Mouse (Mus musculus) neutrophil, adult 5-6 weeks (primary cell): ENCODE data around the gene Slc43a2. TPM values are rescaled to one million over a fixed set of nuclear protein-coding genes. Genes with fewer than 3 reads are reported as not detected.
A peak's percentile ranks its signal among the peaks of the same experiment; 100 is the strongest.
"Not testable (repeated sequence)": the region's sequence is repeated elsewhere in the genome, so short reads cannot be mapped to it uniquely, and the experiment has no call there.

Source experiments
- ATAC-seq: fragments of 151-379, 151-347 bp; 2 replicates; pipeline ENCODE4 v1.8.0; 2017; ENCODE audit warnings: mild to moderate bottlenecking, moderate TSS enrichment; ENCODE audit not compliant: insufficient number of reproducible peaks, poor library complexity, low FRiP score, severe bottlenecking; ENCODE audit errors: extremely low read depth
- total RNA-seq: library from RNA; stranded (forward); fragments of 200-1000 nt; gene quantifications from 2 replicates; pipeline ENCODE4 v1.2.3, GENCODE M21; 2017

Gene Slc43a2
- total RNA-seq, 1 experiment from 2014 or later = 48.4 TPM

DNA sequence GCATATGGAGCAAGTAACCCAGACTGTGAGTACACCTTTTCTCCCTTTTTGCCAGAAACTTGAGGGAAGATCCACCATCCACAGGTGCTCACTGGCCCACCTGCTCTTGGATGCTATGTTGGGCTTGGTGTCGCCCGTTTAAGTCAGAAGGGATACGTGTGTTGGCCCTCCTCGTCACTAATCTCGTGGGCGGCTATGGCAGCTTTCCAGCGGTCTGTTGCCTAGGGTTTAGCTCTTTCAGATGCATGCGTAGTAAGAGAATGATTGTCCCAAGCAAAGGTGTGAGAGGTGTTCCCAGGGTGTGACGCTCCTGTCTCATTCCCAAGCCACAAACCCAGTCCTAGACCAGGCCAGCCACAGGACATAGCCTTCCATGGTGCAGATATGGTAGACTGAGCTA lies 13.2 kb downstream of the Slc43a2 start:
- ATAC-seq = no peak

DNA sequence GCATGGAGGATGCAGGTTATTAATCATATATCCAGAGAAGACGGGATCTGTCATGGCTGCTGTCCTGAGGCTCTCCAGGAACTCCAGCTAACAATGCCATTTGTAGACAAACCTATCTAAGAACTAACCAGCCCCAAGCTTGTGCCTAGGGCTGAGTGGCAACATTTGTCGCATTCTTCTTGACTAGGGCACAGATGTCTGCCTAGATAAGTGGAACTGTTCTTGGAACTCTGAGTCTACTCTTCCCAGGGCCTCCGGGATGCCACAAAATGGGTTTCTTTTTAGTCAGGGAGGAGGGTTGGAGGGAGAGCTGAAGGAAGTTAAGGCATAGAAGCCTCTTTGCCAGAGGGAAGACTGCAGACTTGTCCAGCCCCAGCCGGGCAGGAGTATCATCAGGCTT lies 14.6 kb downstream of the Slc43a2 start:
- ATAC-seq = no peak

GRCm38 (mm10) chr11:75549658-75550111 lies 18.2 kb downstream of the Slc43a2 start:
- no peak for ATAC-seq

DNA sequence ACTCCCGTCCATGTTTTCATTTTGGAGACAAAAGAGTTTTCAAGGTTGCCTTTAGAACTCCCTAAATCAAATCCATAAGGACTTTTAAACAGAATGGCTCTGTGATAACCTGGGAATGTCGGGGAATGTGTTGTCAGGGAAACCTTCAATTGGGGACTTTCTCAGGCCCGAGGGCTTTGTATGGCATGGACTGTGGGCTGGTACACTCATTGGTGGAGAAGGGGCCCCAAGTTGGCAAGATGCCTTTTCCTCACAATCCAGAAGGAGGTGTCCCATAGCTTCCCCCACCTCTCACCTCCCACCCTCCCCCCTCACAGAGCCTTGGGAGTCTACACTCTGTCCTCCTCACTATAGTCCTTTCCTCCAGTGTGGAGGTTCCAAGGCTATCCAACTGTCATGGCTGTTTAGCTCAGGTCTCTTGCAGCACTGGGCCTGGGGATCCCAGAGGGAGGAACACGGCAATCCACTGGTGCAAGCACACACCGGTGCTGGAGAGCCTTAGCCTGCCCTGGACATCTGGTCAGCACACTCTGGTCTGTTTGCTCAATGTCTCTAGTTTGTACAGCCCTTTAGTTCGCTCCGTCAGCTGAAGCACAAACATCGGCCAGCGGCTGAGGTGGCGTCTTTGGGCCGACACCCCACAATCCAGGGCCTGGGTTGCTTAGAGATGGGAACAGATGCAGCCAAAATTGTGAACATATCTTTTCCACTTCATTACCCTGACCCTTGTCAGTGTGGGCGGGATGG lies 18.9 kb downstream of the Slc43a2 start:
- no peak for ATAC-seq

- ATAC-seq = no peak
Measured at GRCm38 (mm10) chr11:75551321-75551720, 19.8 kb downstream of the Slc43a2 start.

DNA sequence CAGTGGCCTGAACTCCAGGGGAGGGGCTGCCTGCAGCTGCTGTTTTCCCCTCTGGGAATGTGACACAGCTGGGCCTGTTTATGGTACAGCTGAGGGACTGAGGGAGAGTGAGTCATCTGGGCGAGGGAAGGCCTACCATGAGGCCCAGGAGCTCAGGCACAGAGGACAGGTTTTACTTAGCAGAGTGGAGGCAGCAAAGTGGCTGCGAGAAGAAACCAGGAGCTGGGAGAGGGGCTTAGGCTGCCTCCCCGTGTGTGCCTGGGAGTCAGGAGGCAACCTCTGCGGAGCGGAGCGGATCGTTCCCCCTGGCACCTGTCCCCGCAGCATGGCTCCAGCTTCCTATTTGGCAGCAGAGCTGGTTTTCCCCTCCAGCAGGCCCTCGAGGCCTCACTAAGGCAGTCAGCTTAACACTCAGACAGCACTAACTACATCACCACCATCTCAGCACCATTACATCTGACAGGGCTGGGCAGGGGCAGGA lies 20.5 kb downstream of the Slc43a2 start:
- ATAC-seq = no peak

DNA sequence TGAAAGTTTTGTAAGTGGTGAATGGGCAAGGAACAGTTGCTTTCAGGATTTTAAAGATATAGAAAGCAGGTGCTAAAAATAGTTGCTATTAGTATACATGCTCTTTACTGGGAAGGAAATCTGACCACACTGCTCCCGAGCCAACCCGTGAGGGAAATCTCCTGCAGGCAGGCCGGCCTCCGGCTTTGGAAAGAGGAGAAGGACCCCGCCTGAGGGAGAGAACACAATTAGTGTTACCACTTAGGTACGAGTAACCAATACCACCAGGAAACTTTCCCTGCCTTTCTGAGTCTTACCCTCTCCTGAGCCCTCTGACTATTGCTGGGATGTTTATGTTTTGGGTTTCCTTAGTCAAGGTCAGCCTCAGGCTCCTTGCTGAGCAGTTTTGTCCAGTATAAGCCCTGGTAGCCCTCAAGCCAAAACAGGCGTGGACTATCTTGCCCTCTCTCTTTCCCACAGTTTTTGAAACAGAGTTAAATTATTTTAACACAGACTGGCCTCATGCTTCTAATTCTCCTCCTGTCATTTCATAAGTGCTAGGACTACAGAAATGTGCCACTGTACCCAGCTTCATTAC lies 21.5 kb downstream of the Slc43a2 start:
- no peak for ATAC-seq

GRCm38 (mm10) chr11:75556006-75556405 lies 24.5 kb downstream of the Slc43a2 start:
- not testable (repeated sequence) for ATAC-seq

GRCm38 (mm10) chr11:75557142-75557541 lies 25.6 kb downstream of the Slc43a2 start:
- ATAC-seq = no peak

GRCm38 (mm10) chr11:75558101-75558500 lies 26.6 kb downstream of the Slc43a2 start:
- ATAC-seq = peak; percentile 24; the same call in 1 of the 2 replicates

GRCm38 (mm10) chr11:75559870-75560504 lies 28.5 kb downstream of the Slc43a2 start:
- no peak for ATAC-seq

DNA sequence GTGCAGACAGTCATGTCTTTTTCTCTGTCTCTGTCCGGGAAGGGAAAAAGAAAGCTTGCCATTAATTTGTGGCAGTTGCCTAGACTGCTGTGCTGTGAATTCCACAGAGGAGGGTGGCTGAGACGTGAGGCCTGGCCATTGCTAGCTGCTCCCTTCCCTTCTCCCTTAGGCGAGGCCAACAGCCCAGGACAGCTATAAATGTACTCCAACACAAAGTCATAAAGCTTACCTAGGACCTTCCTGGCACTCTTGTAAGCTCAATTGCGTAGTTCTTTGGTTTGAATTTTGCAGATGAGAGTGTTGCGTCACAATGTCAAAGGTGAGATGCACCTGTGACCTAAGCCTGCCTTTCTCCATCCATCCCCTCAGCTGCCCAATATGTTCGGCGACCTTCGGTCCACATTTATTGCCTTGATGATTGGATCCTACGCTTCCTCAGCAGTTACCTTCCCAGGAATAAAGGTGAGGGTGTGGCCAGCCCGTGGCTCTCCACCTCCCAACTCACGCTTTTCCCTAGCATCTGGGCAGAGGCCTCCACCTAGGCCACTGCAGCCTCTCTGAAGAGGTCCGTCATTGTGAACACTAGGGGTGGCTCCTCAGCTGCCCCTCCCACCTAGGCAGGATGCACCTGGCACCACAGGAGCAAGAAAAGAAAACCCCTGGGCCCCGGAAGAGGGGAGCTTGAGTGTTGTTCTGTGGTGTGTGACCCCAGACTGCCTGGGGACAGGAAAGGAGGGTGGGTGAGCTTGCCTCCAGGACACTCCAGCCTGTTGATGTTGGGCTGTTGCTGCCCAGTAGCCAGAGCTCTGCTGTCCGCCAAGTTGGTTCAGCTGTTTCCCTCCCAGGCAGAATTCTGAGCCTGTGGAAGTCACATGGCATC lies 29.3 kb downstream of the Slc43a2 start:
- peak; percentile 86 for ATAC-seq

- ATAC-seq = no peak
Measured at GRCm38 (mm10) chr11:75561410-75561791, 29.9 kb downstream of the Slc43a2 start.

DNA sequence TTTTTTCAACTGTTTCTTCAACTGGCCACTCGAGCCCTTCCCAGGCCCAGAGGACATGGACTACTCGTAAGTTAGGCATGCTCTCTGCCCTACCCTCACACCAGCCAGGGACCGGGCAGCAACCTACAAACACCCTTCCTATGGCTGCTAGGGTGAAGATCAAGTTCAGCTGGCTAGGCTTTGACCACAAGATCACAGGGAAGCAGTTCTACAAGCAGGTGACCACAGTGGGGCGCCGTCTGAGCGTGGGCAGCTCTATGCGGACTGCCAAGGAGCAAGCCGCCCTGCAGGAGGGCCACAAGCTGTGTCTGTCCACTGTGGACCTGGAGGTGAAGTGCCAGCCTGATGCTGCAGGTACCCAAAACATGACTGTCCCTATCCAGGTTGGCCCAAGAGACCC lies 31.3 kb downstream of the Slc43a2 start:
- no peak for ATAC-seq

GRCm38 (mm10) chr11:75563851-75564548 lies 32.5 kb downstream of the Slc43a2 start:
- no peak for ATAC-seq

GRCm38 (mm10) chr11:75565849-75566248 lies 34.4 kb downstream of the Slc43a2 start:
- ATAC-seq = no peak

- no peak for ATAC-seq
Measured at GRCm38 (mm10) chr11:75566276-75567196, 35.0 kb downstream of the Slc43a2 start.
